Mouse (Mus musculus) urinary bladder, postnatal 25 days (tissue): ENCODE data around the gene Dlgap1.

Experiments
- DNase-seq: peaks from one replicate; pipeline ENCODE4 v3.0.0; 2022; ENCODE audit warnings: low spot score

The Dlgap1 gene

GRCm38 (mm10) chr17:70173916-70174315 is 205.0 kb downstream of the Dlgap1 start:
- no peak for DNase-seq

GRCm38 (mm10) chr17:70191228-70191627 is 222.4 kb downstream of the Dlgap1 start:
- no peak for DNase-seq

- peak; percentile 4 for DNase-seq
Measured at GRCm38 (mm10) chr17:70222891-70223290, 254.0 kb downstream of the Dlgap1 start.

GRCm38 (mm10) chr17:70247342-70247741 is 278.5 kb downstream of the Dlgap1 start:
- no peak for DNase-seq

- no peak for DNase-seq
Measured at GRCm38 (mm10) chr17:70248250-70248649, 279.4 kb downstream of the Dlgap1 start.

GRCm38 (mm10) chr17:70252476-70252875 is 283.6 kb downstream of the Dlgap1 start:
- no peak for DNase-seq

GRCm38 (mm10) chr17:70256371-70256770 is 287.5 kb downstream of the Dlgap1 start:
- no peak for DNase-seq

- no peak for DNase-seq
Measured at GRCm38 (mm10) chr17:70263156-70263555, 294.3 kb downstream of the Dlgap1 start.

- no peak for DNase-seq
Measured at GRCm38 (mm10) chr17:70272125-70272524, 303.3 kb downstream of the Dlgap1 start.

GRCm38 (mm10) chr17:70287708-70288107 is 318.8 kb downstream of the Dlgap1 start:
- DNase-seq, result no peak

- no peak for DNase-seq
Measured at GRCm38 (mm10) chr17:70294106-70294505, 325.2 kb downstream of the Dlgap1 start.

GRCm38 (mm10) chr17:70301941-70302478 is 333.1 kb downstream of the Dlgap1 start:
- DNase-seq, result no peak

GRCm38 (mm10) chr17:70302656-70303055 is 333.8 kb downstream of the Dlgap1 start:
- no peak for DNase-seq

- DNase-seq, result no peak
Measured at GRCm38 (mm10) chr17:70305021-70305420, 336.1 kb downstream of the Dlgap1 start.

GRCm38 (mm10) chr17:70307418-70308176 is 338.7 kb downstream of the Dlgap1 start:
- no peak for DNase-seq

- DNase-seq, result no peak
Measured at GRCm38 (mm10) chr17:70308364-70309231, 339.7 kb downstream of the Dlgap1 start.

- no peak for DNase-seq
Measured at GRCm38 (mm10) chr17:70316327-70316726, 347.5 kb downstream of the Dlgap1 start.

- DNase-seq, result no peak
Measured at GRCm38 (mm10) chr17:70317779-70318178, 348.9 kb downstream of the Dlgap1 start.

GRCm38 (mm10) chr17:70321976-70322375 is 353.1 kb downstream of the Dlgap1 start:
- no peak for DNase-seq

- no peak for DNase-seq
Measured at GRCm38 (mm10) chr17:70333440-70333839, 364.6 kb downstream of the Dlgap1 start.

GRCm38 (mm10) chr17:70334171-70334570 is 365.3 kb downstream of the Dlgap1 start:
- DNase-seq, result no peak

GRCm38 (mm10) chr17:70339821-70340220 is 370.9 kb downstream of the Dlgap1 start:
- no peak for DNase-seq

GRCm38 (mm10) chr17:70341230-70341629 is 372.4 kb downstream of the Dlgap1 start:
- DNase-seq, result no peak
